Mouse (Mus musculus): ENCODE measurements around the gene Trpc6. TPM values are rescaled to one million over a fixed set of nuclear protein-coding genes. Genes with fewer than 3 reads are reported as not detected.

Gene Trpc6
- polyA plus RNA-seq (2012; fragmentation: generic; extraction: Trizol): not detected

- H3K27me3 ChIP-seq (ENCODE audit: control insufficient read depth, insufficient read depth, insufficient read length): no peaks in the 10 kb centered on the region
- H3K4me2 ChIP-seq (ENCODE audit: low read depth): no peak within 1 kb of the TSS
- H3K79me2 ChIP-seq (ENCODE audit: control insufficient read depth, insufficient read depth): no peaks in the 10 kb centered on the region
- no peaks in the 10 kb centered on the region for H3K36me3 ChIP-seq (ENCODE audit: control insufficient read depth, insufficient read depth)
- TF ChIP-seq CEBPB (IDR thresholded peaks at IDR 0.05; ENCODE audit: insufficient read depth, poor library complexity, severe bottlenecking): no peak
- no peak within 1 kb of the TSS for H3ac ChIP-seq (ENCODE audit: control insufficient read depth, insufficient read length)
- no peak within 1 kb of the TSS for H3K4me3 ChIP-seq
Observed at GRCm38 (mm10) chr9:8544041-8544794, at the start of gene Trpc6. TSS of gene Trpc6 (plus strand) at chr9:8544142.

DNA sequence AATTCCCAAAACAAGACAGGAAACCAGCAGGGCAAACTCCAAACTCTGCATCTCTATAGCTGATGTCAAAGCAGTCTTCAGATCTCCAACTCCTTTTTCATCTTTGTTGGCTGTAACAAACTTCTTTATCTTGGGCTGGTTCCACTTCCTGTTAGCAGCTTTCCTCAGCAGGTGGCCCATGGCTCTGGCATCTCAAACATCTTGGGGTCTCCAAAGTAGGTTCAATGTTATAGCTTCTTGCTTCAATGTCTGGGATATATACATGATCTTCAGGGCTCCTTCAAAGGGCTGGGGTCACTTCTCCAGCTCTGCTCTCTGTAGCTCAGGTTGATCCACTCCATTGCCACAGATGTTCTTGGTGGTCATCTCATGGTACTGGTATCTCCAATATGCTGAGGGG is 23.0 kb upstream of the Trpc6 start:
- H3K4me3 ChIP-seq: no peak overlapping the region
- no peaks in the 10 kb centered on the region for H3K79me2 ChIP-seq (ENCODE audit: control insufficient read depth, insufficient read depth)
- no peaks in the 10 kb centered on the region for H3K36me3 ChIP-seq (ENCODE audit: control insufficient read depth, insufficient read depth)
- H3ac ChIP-seq (ENCODE audit: control insufficient read depth, insufficient read length): no peak overlapping the region
- TF ChIP-seq MYOD1 (IDR thresholded peaks at IDR 0.05; ENCODE audit: control insufficient read depth in 1 of 3, insufficient read length in 2 of 3, low read depth in 2 of 3): no peak
- TF ChIP-seq E2F4 (IDR thresholded peaks at IDR 0.05; ENCODE audit: insufficient read depth): no peak
- no peak for TF ChIP-seq USF1 (IDR thresholded peaks at IDR 0.05; ENCODE audit: low read depth)
- no peak for TF ChIP-seq TCF3 (IDR thresholded peaks at IDR 0.05; ENCODE audit: insufficient read length, low read depth)
- TF ChIP-seq MAX (IDR thresholded peaks at IDR 0.05; ENCODE audit: low read depth): no peak
- TF ChIP-seq CEBPB (IDR thresholded peaks at IDR 0.05; ENCODE audit: insufficient read depth, poor library complexity, severe bottlenecking): no peak
- TF ChIP-seq SRF (IDR thresholded peaks at IDR 0.05; ENCODE audit: control insufficient read depth, insufficient read length, low read depth): no peak
- TF ChIP-seq REST (IDR thresholded peaks at IDR 0.05; ENCODE audit: insufficient read depth, insufficient read length): no peak
- no peak for TF ChIP-seq TCF12 (IDR thresholded peaks at IDR 0.05; ENCODE audit: insufficient read depth, poor library complexity, severe bottlenecking)
- no peak for TF ChIP-seq POLR2AphosphoS2 (IDR thresholded peaks at IDR 0.05; ENCODE audit: insufficient read length, low read depth)
- no peak for TF ChIP-seq POLR2A (IDR thresholded peaks at IDR 0.05; ENCODE audit: insufficient read length, low read depth)
- no peak for TF ChIP-seq MYOG (IDR thresholded peaks at IDR 0.05; ENCODE audit: control insufficient read depth in 1 of 3, insufficient read depth in 1 of 3, insufficient read length in 2 of 3, low read depth in 2 of 3)
- H3K27me3 ChIP-seq (ENCODE audit: control insufficient read depth, insufficient read depth, insufficient read length): no peaks in the 10 kb centered on the region
- no peak overlapping the region for H3K4me2 ChIP-seq (ENCODE audit: low read depth)

GRCm38 (mm10) chr9:8533670-8534069 is 10.3 kb upstream of the Trpc6 start:
- H3K4me2 ChIP-seq (ENCODE audit: low read depth): no peak overlapping the region
- no peak overlapping the region for H3ac ChIP-seq (ENCODE audit: control insufficient read depth, insufficient read length)
- H3K4me3 ChIP-seq: no peak overlapping the region
- TF ChIP-seq E2F4 (IDR thresholded peaks at IDR 0.05; ENCODE audit: insufficient read depth) (no peak), REST (IDR thresholded peaks at IDR 0.05; ENCODE audit: insufficient read depth, insufficient read length) (no peak), MAX (IDR thresholded peaks at IDR 0.05; ENCODE audit: low read depth) (no peak), TCF12 (IDR thresholded peaks at IDR 0.05; ENCODE audit: insufficient read depth, poor library complexity, severe bottlenecking) (no peak), USF1 (IDR thresholded peaks at IDR 0.05; ENCODE audit: low read depth) (no peak), POLR2A (IDR thresholded peaks at IDR 0.05; ENCODE audit: insufficient read length, low read depth) (no peak)
- H3K27me3 ChIP-seq (ENCODE audit: control insufficient read depth, insufficient read depth, insufficient read length): no peaks in the 10 kb centered on the region
- no peaks in the 10 kb centered on the region for H3K79me2 ChIP-seq (ENCODE audit: control insufficient read depth, insufficient read depth)
- no peaks in the 10 kb centered on the region for H3K36me3 ChIP-seq (ENCODE audit: control insufficient read depth, insufficient read depth)

DNA sequence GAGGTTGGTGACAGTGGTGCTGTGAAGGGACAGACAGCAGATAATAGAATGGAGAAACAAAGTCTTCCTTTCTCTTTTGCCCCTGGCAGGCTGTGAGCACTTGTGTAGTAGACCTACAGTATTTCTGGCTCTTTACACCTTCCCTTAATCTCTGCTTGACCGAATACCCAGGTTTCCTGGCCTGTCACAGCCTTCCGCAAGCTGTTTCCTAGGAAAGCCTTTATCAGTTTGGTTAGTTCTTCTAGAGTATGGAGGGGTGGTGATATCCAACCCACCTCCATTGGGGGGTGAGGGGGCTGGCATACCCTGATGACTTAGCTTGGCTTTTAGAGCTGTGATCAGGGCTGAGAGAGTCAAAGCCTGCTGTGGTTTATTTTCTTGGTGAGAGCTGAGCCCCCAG is 1.3 kb downstream of the Trpc6 start:
- no peak overlapping the region for H3K4me2 ChIP-seq (ENCODE audit: low read depth)
- no peak overlapping the region for H3K4me3 ChIP-seq
- TF ChIP-seq POLR2A (IDR thresholded peaks at IDR 0.05; ENCODE audit: insufficient read length, low read depth): no peak
- no peak for TF ChIP-seq TCF3 (IDR thresholded peaks at IDR 0.05; ENCODE audit: insufficient read length, low read depth)
- no peak for TF ChIP-seq POLR2AphosphoS2 (IDR thresholded peaks at IDR 0.05; ENCODE audit: insufficient read length, low read depth)
- no peak for TF ChIP-seq MYOG (IDR thresholded peaks at IDR 0.05; ENCODE audit: control insufficient read depth in 1 of 3, insufficient read depth in 1 of 3, insufficient read length in 2 of 3, low read depth in 2 of 3)
- TF ChIP-seq USF1 (IDR thresholded peaks at IDR 0.05; ENCODE audit: low read depth): no peak
- no peak for TF ChIP-seq TCF12 (IDR thresholded peaks at IDR 0.05; ENCODE audit: insufficient read depth, poor library complexity, severe bottlenecking)
- TF ChIP-seq CEBPB (IDR thresholded peaks at IDR 0.05; ENCODE audit: insufficient read depth, poor library complexity, severe bottlenecking): no peak
- TF ChIP-seq SRF (IDR thresholded peaks at IDR 0.05; ENCODE audit: control insufficient read depth, insufficient read length, low read depth): no peak
- TF ChIP-seq MAX (IDR thresholded peaks at IDR 0.05; ENCODE audit: low read depth): no peak
- no peak for TF ChIP-seq MYOD1 (IDR thresholded peaks at IDR 0.05; ENCODE audit: control insufficient read depth in 1 of 3, insufficient read length in 2 of 3, low read depth in 2 of 3)
- TF ChIP-seq REST (IDR thresholded peaks at IDR 0.05; ENCODE audit: insufficient read depth, insufficient read length): no peak
- no peak for TF ChIP-seq E2F4 (IDR thresholded peaks at IDR 0.05; ENCODE audit: insufficient read depth)
- no peak overlapping the region for H3ac ChIP-seq (ENCODE audit: control insufficient read depth, insufficient read length)
- H3K79me2 ChIP-seq (ENCODE audit: control insufficient read depth, insufficient read depth): no peaks in the 10 kb centered on the region
- H3K27me3 ChIP-seq (ENCODE audit: control insufficient read depth, insufficient read depth, insufficient read length): no peaks in the 10 kb centered on the region
- no peaks in the 10 kb centered on the region for H3K36me3 ChIP-seq (ENCODE audit: control insufficient read depth, insufficient read depth)

GRCm38 (mm10) chr9:8558574-8558973 is 14.6 kb downstream of the Trpc6 start:
- H3ac ChIP-seq (ENCODE audit: control insufficient read depth, insufficient read length): no peak overlapping the region
- TF ChIP-seq TCF12 (IDR thresholded peaks at IDR 0.05; ENCODE audit: insufficient read depth, poor library complexity, severe bottlenecking): no peak
- TF ChIP-seq MYOG (IDR thresholded peaks at IDR 0.05; ENCODE audit: control insufficient read depth in 1 of 3, insufficient read depth in 1 of 3, insufficient read length in 2 of 3, low read depth in 2 of 3): no peak
- no peak for TF ChIP-seq POLR2AphosphoS2 (IDR thresholded peaks at IDR 0.05; ENCODE audit: insufficient read length, low read depth)
- TF ChIP-seq CEBPB (IDR thresholded peaks at IDR 0.05; ENCODE audit: insufficient read depth, poor library complexity, severe bottlenecking): no peak
- TF ChIP-seq POLR2A (IDR thresholded peaks at IDR 0.05; ENCODE audit: insufficient read length, low read depth): no peak
- no peak for TF ChIP-seq MYOD1 (IDR thresholded peaks at IDR 0.05; ENCODE audit: control insufficient read depth in 1 of 3, insufficient read length in 2 of 3, low read depth in 2 of 3)
- TF ChIP-seq USF1 (IDR thresholded peaks at IDR 0.05; ENCODE audit: low read depth): no peak
- TF ChIP-seq REST (IDR thresholded peaks at IDR 0.05; ENCODE audit: insufficient read depth, insufficient read length): no peak
- no peak for TF ChIP-seq E2F4 (IDR thresholded peaks at IDR 0.05; ENCODE audit: insufficient read depth)
- TF ChIP-seq TCF3 (IDR thresholded peaks at IDR 0.05; ENCODE audit: insufficient read length, low read depth): no peak
- no peak for TF ChIP-seq MAX (IDR thresholded peaks at IDR 0.05; ENCODE audit: low read depth)
- no peak for TF ChIP-seq SRF (IDR thresholded peaks at IDR 0.05; ENCODE audit: control insufficient read depth, insufficient read length, low read depth)
- no peaks in the 10 kb centered on the region for H3K79me2 ChIP-seq (ENCODE audit: control insufficient read depth, insufficient read depth)
- H3K4me3 ChIP-seq: no peak overlapping the region
- H3K27me3 ChIP-seq (ENCODE audit: control insufficient read depth, insufficient read depth, insufficient read length): no peaks in the 10 kb centered on the region
- no peaks in the 10 kb centered on the region for H3K36me3 ChIP-seq (ENCODE audit: control insufficient read depth, insufficient read depth)
- no peak overlapping the region for H3K4me2 ChIP-seq (ENCODE audit: low read depth)

Data from myocyte (in vitro differentiated cells).